Mouse (Mus musculus): ENCODE measurements at regions not wholly inside any gene's neighbourhood (a gene's known extent, or its start where the extent isn't known, plus 50 kb on each side); places are given as distances from the start of the nearest gene placed in this dataset.

GRCm38 (mm10) chr9:71420064-71420463, 65.7 kb downstream of the Polr2m start:
- DNase-seq (ENCODE audit: low read depth, low spot score) = no peak

- DNase-seq (ENCODE audit: low read depth, low spot score) = no peak
Measured at GRCm38 (mm10) chr9:71418531-71418930, 67.2 kb downstream of the Polr2m start.

DNA sequence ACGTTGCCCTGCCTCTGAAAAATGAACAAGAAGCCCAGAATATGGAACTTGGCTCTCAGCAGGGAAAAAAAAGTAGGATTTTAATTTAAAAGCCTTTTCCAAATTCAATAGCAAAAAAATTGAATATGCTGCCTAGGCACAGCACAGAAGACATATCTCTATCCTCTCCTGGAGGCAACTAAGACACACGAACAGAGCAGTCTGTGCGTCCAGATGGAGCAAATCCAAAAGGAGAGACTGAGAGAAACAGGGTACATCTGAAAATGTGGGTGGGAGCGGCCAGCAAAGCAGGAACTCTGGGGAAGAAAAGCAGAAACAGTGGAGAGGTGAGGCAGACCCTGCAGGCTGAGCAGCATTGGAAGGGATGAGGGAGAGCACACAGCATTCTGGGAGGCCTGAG, 68.5 kb downstream of the Polr2m start:
- no peak for DNase-seq (ENCODE audit: low read depth, low spot score)

DNA sequence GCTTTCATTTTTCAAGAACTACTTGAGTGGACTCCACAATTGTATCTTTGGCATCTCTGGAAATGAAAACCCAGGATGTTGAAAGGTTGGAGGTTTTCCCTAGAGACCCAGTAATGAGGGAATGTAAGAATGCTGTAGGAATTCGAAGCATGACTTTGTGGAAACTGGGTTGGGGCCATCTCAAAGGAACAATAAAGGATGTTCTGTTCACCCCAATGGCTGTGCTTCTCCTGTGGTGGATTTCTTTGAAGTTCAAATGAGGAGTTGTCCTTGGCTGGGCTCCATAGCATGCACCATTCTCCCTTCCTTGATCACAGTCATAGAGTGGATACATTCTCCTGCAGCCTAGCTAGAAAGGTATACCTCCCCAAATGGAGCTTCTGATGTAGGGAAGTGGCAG, 74.6 kb downstream of the Polr2m start:
- no peak for DNase-seq (ENCODE audit: low read depth, low spot score)

DNA sequence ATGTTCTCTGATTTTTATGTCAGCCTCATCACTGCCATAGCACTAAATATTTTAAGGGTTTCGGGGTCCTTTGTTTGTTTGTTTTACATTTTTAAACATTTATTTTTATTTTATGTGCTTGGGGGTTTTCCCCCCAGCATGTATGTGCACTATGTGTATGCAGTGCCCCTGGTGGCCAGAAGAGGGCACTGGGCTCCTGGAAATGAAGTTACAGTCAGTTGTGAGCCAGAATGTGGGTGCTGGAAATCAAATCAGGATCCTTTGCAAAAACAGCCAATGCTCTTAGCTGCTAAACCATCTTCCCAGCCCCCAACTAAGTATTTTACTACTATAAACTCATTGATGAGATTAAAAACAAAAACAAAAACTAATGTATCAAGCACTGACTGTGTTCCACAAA, 75.8 kb downstream of the Polr2m start:
- no peak for DNase-seq (ENCODE audit: low read depth, low spot score)

GRCm38 (mm10) chr9:71408946-71409345, 76.8 kb downstream of the Polr2m start:
- no peak for DNase-seq (ENCODE audit: low read depth, low spot score)

- no peak for DNase-seq (ENCODE audit: low read depth, low spot score)
Measured at GRCm38 (mm10) chr9:71404396-71405135, 81.2 kb downstream of the Polr2m start.

DNA sequence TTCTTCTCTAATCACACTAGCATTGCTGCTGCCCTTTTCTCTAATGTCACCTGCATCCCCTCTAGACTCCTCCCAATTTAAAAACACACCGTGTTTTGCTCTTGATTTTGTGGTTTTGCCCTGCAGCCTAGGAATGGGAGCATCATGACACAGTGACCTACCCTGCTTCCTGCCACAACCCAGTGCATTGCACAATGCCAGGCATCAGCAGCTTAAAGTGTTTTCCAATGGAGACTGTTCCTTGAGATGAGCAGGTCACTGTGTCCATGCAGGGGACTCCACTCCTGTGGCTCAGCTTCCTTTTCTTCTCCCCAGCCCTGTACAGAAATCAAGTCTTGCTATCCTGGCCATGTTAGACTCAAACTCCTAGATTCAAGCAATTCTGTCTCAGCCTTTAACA, 84.1 kb downstream of the Polr2m start:
- DNase-seq (ENCODE audit: low read depth, low spot score) = no peak

- DNase-seq (ENCODE audit: low read depth, low spot score) = no peak
Measured at GRCm38 (mm10) chr9:71399346-71399745, 86.4 kb downstream of the Polr2m start.

DNA sequence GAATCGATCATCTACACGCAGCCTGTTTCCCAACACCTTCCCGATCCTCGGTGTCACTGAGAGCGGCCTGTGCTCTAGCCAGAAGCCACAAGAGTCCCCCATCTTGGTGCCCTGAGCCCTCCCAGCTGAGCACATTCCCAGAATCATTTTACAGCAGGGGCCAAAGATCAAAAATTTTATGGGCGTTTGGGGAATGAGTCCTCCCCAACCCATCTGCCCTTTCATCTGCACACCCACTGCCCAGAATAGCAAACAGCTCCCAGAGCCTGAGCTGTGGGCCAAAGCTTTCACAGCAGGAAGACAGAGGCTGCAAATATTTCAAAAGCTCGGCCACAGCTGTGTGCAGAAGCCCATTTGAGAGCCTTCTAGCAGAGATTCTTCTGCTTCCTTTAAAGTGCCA, 89.0 kb downstream of the Polr2m start:
- no peak for DNase-seq (ENCODE audit: low read depth, low spot score)

DNA sequence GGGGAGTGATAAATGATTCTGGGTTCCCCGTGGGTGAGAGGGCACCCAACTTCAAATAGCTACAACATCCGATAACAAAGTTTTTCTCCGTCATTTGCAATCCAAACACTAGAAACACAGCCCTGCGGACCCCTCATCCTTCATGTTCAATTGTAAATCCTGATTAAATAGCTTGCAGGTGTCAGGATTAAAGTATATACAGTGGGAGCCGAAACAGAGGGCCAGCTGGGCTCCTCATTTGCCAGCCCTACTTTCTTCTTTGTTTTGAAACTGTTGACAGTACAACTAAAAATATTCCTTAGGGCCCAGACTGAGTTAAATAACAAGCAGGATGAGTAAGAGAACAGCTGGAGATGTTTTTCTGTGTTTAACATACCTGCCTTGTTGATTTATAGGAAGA, 95.5 kb downstream of the Polr2m start:
- DNase-seq (ENCODE audit: low read depth, low spot score) = no peak

DNA sequence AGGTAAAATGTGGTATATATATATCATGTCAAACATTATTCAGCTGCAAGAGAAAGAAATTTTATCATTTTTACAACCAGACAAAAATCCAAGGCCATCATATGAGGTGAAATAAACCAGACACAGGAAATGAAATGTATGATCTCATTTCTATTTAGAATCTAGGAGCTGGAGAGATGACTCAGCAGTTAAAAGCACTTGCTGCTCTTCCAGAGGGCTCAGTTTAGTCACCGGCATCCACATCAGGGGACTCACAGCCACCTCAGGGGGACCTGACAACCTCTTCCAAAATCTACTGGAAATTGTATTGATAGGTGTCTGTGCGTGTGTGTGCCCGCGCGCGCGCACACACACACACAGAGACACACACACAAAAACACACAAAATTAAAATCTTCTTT, 98.3 kb downstream of the Polr2m start:
- no peak for DNase-seq (ENCODE audit: low read depth, low spot score)

DNA sequence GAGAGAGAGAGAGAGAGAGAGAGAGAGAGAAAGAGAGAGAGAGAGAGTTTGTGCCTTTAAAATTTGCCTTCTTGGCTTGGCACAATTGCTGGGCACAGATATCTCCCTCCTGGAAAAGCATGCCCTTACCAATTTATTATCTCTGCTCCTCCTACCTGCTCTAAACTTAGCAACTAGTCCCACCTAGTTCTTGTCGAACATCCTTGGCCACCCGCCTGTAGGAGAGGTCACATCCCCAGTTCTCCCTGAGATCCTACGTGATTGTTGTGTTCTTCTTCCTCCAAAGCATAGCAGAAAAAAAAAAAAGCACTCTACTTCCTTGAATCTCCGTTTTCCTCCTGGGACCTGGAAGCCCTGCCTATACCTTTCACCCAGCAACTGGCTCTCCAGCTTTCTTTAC, 101.8 kb downstream of the Polr2m start:
- no peak for DNase-seq (ENCODE audit: low read depth, low spot score)

- no peak for DNase-seq (ENCODE audit: low read depth, low spot score)
Measured at GRCm38 (mm10) chr9:71379731-71380250, 105.9 kb downstream of the Polr2m start.

DNA sequence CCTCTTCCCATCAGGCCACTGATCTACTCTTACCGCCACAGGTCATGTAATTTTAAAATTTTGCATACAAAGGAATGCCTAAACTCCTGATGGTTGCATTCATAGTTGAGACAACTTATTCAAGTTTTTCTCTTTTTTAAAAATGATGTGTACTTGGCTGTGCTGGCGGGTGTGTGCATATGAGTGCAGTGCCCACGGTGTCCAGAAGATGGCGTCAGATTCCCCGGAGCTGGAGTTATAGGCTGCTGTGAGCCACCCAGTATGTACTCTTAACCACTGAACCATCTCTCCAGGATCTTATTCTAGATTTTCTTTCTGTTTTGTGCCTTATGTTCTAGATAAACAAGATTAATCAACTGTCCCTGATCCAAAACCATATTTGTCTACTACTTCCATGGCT, 116.0 kb downstream of the Polr2m start:
- no peak for DNase-seq (ENCODE audit: low read depth, low spot score)

- DNase-seq (ENCODE audit: low read depth, low spot score) = no peak
Measured at GRCm38 (mm10) chr9:71369202-71369601, 116.5 kb downstream of the Polr2m start.

- DNase-seq (ENCODE audit: low read depth, low spot score) = no peak
Measured at GRCm38 (mm10) chr9:71366573-71366972, 119.2 kb downstream of the Polr2m start.

- DNase-seq (ENCODE audit: low read depth, low spot score) = no peak
Measured at GRCm38 (mm10) chr9:71365177-71365738, 120.5 kb downstream of the Polr2m start.

DNA sequence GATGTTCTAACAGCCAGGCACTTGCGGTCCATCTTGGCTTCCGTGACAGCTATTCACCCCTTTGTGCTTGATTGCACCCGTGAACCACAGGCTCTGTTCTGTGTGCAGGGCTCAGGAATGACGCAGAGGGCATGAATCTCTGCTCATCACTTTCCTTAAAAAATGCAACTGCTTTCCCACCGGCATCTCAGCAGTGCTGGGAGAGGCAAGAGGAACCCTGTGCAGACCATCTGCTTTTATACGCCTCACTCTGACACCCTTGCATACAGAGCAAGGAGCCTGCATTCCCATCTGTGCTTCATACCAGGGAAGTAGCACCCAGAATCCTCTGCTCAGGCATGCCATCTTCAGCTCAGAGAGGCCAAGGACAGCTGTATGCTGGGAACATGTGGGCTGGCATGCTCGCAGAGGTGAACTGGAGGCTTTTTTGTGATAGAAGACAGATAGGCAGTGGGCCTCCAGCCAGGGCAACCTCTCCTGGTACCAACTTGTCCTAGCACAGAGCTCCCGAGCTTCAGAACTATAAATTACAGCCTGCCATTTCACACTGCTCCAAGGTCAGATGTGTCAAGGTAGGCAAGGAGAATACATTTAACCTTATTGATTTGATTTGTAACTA, 121.6 kb downstream of the Polr2m start:
- no peak for DNase-seq (ENCODE audit: low read depth, low spot score)

DNA sequence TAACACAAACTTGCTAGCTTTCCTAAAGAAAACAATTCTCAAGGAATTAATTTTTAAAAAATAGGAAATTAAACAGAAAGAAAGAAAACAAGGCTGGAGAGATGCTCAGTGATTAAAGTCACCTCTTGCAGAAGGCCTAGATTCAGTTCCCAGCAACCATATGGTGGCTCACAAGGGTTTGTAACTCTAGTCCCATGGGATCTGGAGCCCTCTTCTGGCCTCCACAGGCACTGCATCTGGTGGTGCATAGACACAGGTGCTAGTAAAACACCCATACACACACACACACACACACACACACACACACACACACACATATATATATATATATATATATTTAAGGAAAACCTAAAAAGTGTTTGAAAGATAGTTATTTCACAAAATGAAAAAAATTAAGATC, 123.3 kb downstream of the Polr2m start:
- no peak for DNase-seq (ENCODE audit: low read depth, low spot score)

DNA sequence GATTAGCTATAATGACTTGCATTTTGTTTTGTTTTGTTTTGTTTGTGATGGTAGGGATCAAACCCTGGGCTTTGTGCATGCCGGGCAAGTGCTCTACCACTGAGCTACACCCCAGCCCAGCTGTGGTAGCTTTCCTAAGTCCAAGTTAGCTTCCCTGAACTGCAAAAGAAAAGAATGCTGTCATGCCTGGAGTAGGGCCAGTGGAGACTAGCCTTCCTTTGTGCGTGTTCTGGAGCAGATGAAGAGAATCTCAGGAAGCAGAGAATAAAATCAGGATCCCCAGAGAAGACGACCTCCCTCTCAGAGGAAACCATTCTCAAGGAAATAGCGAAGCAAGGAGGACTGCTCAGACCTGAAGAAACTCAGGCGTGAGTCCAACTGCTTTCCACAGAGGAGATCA, 123.8 kb downstream of the Polr2m start:
- DNase-seq (ENCODE audit: low read depth, low spot score) = no peak

DNA sequence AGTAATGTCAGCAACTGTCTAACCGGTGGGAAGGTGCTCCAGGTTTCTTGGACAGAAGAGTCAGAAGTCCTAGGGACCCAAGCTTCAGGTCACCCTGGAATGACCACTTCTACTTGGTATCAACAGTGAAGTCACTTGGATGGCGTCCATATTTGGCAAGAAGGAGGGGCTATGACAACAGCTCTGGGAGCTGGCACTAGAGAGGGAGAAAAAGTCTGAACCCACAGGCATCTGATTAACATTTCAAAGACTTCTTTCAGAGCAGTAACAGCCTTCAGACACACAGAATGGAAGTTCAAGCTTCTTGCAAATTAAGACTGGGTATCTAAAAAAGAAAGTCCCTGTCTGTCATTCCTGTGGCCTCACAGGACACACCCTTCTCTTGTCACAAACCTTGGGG, 124.4 kb downstream of the Polr2m start:
- DNase-seq (ENCODE audit: low read depth, low spot score) = peak; percentile 24

GRCm38 (mm10) chr9:71360676-71361075, 125.1 kb downstream of the Polr2m start:
- DNase-seq (ENCODE audit: low read depth, low spot score) = no peak
